Mouse (Mus musculus): ENCODE measurements at regions not wholly inside any gene's neighbourhood (a gene's known extent, or its start where the extent isn't known, plus 50 kb on each side); places are given as distances from the start of the nearest gene placed in this dataset.

GRCm38 (mm10) chr9:46457945-46458344 lies 138.2 kb upstream of the 4931429L15Rik start:
- DNase-seq = no peak

- DNase-seq = no peak
Measured at GRCm38 (mm10) chr9:46454807-46455610, 135.2 kb upstream of the 4931429L15Rik start.

DNA sequence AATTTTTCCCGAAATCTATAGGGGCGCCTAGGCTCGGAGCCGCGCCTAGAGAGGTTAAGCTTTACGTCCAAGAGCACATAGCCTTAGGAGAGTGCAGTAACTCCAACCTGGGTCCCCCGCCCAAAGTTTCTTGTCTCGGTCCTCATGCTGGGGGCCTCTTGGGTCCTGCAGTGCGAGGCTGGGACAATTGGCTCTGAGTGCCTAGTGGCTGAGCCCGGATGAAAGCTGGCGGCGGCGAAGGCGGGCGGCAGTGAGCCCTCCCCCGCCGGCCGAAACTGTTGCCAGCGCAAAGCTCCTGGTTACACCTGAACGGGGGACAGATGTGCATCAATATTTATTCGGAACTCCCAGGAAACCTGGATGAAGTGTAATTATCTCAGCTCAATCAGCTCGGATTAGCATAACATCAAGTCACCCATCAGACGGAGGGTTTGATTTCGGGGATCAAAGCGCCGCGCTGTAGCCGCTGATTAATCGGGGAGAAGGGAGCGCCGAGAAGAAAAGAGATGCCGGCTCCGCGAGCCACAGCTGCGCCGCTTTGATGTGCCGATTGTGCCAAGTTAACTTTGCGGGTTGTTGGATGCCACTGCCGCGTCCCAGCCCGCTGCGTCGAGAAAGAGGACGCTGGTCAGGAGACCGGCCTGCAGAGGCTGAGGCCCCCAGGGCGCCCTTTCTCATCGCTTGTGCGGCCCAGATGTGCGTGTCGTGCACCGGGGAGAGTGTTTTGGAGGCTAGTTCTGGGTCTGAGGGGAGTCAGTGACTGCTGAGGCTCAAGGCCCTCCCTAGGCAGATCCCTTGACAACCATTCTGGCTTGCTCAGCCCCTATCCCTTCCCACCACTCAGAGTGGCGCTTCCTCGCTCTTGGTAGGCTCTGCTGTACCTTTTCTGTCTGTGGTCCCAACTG lies 123.7 kb upstream of the 4931429L15Rik start:
- no peak for DNase-seq

- no peak for DNase-seq
Measured at GRCm38 (mm10) chr9:46442739-46443181, 123.0 kb upstream of the 4931429L15Rik start.

GRCm38 (mm10) chr9:46440226-46440625 lies 120.4 kb upstream of the 4931429L15Rik start:
- no peak for DNase-seq

DNA sequence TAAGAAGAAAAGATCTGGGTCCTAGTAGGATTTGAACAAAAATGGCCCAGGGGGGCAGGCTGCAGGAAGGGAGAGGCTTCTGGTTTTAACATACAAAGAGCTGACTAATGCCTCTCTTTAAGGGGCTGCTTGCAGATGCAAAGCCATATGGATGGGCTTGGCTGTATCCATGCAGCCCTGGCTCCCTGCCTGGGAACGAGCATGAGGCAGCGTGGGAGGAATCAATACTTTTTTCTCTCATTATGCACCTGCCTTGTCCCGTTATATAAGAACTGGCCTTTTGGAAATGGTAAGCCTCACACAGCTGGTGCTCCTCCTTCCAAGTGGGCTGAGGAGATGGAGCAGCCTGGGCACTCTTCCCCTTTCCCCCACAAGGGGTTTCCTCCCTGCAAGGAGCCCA lies 114.9 kb upstream of the 4931429L15Rik start:
- DNase-seq = no peak

DNA sequence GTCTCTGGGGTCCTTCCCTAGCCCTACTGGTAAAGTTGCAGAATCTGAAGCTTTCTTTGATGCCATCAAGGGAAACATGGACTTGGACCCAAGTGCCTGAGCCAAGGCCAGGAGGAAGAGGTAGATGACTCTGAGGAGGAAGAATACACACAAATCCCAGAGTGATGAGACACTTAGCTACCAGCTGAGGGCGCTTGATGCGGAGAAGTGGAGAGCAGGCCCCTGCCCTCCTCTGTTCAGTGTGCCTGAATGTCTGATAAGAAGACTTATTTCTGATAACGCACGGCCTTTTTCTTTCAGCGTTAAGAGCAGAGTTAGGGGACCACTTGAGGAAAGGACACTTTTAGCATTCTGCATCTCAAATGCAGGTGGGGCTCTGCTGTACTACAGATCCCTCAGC lies 113.9 kb upstream of the 4931429L15Rik start:
- no peak for DNase-seq

GRCm38 (mm10) chr9:46431053-46431452 lies 111.3 kb upstream of the 4931429L15Rik start:
- DNase-seq = no peak

- no peak for DNase-seq
Measured at GRCm38 (mm10) chr9:46423184-46423967, 103.6 kb upstream of the 4931429L15Rik start.

- no peak for DNase-seq
Measured at GRCm38 (mm10) chr9:46421688-46422274, 102.0 kb upstream of the 4931429L15Rik start.

- no peak for DNase-seq
Measured at GRCm38 (mm10) chr9:46411686-46412085, 91.9 kb upstream of the 4931429L15Rik start.

DNA sequence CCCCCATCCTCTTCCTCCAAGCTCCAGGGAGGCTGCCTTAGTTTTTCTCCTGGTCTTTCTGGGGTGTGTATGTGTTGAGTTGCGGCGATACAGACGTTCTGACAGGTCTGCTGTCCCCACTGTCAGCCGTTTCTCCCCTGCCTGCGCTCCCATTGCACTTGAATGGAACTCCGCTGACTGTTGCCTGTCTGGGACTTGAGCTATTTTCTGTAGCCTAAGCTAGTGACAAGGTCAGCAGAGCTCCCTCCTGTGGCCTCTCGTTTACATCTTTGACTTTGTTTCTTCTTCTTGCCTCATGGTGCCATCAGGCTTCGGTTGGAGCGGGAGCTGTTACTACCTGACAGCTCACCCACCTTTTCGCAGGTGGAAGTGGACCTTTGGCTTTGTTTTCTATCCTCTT lies 89.0 kb upstream of the 4931429L15Rik start:
- DNase-seq = no peak

- no peak for DNase-seq
Measured at GRCm38 (mm10) chr9:46406606-46407005, 86.8 kb upstream of the 4931429L15Rik start.

GRCm38 (mm10) chr9:46396591-46396990 lies 76.8 kb upstream of the 4931429L15Rik start:
- no peak for DNase-seq

GRCm38 (mm10) chr9:46395156-46395765 lies 75.5 kb upstream of the 4931429L15Rik start:
- no peak for DNase-seq

- DNase-seq = no peak
Measured at GRCm38 (mm10) chr9:46394239-46394638, 74.5 kb upstream of the 4931429L15Rik start.

- peak; percentile 11 to 55 for DNase-seq
Measured at GRCm38 (mm10) chr9:46392641-46393321, 73.0 kb upstream of the 4931429L15Rik start.

- no peak for DNase-seq
Measured at GRCm38 (mm10) chr9:46389741-46390140, 70.0 kb upstream of the 4931429L15Rik start.

DNA sequence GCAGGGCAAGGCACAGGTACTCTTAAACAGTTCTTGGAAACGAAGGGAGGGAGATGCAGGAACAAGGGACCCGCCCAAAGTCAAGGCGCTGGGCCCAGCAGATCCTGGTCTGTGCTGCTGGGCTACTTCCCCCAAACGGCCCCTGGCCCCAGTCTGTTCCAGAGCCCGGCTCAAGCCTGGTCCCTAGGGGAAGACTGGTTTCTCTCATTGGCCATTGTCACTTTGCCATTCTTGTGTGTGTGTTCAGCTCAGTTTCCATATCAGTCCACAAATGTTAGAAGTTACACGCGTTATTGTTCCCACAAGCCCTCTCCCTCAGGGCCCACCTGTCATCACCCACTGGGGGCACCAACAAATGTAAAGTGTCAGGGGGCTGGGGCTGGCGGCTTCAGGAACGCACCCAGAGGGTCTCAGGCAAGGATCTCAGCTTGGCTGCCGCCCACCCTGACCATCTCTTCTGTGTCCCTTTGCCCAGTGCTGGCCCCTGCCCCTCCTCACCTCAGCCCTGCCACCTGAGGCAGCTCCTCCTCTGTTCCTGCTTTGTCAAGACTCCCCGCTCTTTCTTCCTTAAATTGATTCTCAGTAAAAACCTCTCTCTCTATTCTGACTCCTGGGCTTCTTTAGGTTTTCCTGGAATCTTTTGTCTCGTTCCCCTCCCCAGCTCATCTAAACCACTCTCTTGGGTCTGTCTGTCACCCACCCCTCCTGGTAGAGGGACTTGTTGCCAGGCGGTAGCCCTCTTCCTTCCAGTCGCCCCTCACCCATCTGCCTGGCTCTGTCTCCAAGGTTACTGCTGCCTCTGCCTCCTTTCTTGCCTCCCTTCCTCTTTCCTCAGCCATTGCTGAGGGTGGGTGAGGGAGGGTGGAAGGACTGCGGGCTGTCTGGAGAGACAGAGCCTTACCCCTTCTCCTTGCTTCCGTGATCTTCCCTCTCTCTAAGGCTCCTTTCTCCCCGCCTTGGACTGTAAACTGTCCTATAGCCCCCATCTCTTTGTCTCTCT lies 69.2 kb upstream of the 4931429L15Rik start:
- no peak for DNase-seq

DNA sequence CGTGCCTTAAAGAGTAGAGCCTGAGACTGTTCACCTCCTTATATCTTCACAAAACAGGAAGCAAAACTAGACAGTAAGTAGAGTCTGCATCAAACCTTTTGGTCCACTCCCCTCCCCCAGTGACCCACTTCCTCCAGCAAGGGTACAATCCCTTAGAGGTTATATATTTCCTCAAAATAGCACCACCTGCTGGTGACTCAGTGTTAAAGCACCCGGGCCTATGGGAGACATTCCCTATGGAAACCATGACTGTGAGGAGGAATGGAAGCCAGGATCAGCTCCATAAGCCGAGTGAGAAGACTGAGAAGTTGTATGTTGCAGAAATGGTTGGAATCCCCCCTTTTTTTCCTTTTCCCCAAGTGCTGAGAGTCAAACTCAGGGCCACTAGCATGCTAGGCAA lies 66.5 kb upstream of the 4931429L15Rik start:
- DNase-seq = no peak
